Mouse (Mus musculus): ENCODE data around the gene Epha7. TPM values are rescaled to one million over a fixed set of nuclear protein-coding genes. Genes with fewer than 3 reads are reported as not detected.
A peak's percentile ranks its signal among the peaks of the same experiment; 100 is the strongest.

The Epha7 gene
- total RNA-seq, 2 experiments from 2014 or later, result 5.0 to 5.2 TPM

DNA sequence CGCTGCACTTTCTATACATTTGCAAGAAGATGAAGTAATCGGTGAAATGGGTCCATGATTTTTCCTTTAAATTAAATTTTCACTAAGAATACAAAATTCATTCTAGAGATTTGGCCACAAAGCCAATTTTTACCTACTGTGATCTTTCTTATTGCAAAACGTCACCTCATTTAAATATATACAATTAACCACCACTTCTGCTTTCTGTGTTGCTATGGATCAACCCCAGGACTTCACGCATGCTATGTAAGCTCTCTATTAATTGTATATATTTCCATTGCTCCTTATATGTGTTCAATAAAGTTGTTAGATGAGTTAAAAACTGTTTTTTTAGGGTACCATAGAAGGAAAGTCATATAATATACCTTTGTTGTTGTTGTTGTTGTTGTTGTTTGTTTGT is 86.4 kb downstream of the Epha7 start:
- ATAC-seq (replicated peaks; ENCODE audit: poor library complexity), result peak; percentile 91

- ATAC-seq (replicated peaks; ENCODE audit: poor library complexity), result no peak
These were observed 86.9 kb downstream of the Epha7 start for GRCm38 (mm10) chr4:28899783-28900182.

- no peak for ATAC-seq (replicated peaks; ENCODE audit: poor library complexity)
These were observed 88.6 kb downstream of the Epha7 start for GRCm38 (mm10) chr4:28901496-28901895.

DNA sequence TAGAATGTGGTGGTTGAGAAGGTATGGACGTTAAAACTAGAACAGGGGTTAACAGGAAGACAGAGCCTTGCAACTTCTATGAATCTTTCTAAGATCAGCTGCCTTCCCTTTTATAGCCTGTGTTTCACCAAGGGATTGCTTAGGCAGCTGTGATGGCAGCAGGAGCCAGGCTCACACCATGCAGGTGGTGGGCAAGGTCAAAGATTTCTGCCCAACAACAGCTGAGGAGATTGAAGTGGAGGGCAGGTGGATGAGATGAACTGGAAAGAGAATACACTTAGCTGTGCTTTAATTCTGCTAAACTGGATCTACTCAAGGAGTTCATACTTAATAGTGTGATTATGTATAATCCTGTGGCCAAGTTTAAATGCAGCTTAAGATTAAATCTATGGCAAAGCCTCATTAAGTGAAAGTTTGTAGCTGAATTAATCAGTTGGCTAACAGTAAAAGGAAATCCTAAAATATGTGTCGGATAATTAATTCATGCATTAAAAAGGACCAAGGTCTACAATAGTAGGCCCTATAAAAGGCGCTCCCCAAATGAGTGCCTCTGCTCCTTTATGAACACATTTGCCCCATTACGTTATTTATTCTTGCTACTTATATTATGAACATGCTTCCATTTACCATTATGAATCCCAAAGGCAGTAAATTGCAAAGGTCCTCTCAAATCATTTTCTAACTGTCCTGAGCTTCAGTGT is 89.2 kb downstream of the Epha7 start:
- no peak for ATAC-seq (replicated peaks; ENCODE audit: poor library complexity)

GRCm38 (mm10) chr4:28906985-28907384 is 94.1 kb downstream of the Epha7 start:
- no peak for ATAC-seq (replicated peaks; ENCODE audit: poor library complexity)

- no peak for ATAC-seq (replicated peaks; ENCODE audit: poor library complexity)
These were observed 97.2 kb downstream of the Epha7 start for GRCm38 (mm10) chr4:28910127-28910526.

DNA sequence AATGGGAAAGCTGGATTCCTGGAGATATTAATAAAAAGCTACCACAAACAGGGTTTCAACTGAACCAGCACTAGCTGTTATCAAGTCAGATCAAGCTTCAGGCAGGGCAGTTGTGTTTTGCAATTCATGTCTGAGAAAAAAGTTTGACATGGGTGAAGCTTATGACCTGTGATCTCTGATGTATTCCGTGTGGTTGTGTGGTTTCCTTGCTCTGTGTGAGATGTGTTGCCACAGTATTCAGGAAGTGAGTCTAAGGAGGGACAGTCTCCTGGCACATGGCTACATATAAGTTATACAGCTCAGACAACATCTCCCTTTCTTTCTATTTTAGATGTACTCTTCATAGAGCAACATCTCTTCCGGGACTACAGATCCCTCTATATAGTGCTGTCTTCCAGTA is 99.1 kb downstream of the Epha7 start:
- peak; percentile 99 for ATAC-seq (replicated peaks; ENCODE audit: poor library complexity)

DNA sequence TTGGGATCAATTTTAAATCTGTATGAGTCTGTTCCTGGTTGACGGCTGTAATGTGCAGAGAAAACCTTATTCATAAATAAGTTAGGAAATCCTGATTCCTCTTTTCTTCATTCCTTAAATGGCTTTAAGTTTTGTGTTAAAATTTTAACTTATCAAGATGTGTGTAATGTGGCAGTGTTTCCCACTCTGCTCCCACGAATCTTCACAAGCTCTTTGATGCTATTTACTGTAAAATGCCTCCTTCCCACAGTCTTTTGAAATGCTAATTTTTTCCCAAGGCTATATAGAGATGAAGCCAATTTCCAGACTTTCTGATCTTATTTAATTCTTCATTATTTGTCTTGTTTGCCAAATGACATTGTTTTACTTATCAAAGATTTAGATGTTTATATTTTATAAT is 100.7 kb downstream of the Epha7 start:
- no peak for ATAC-seq (replicated peaks; ENCODE audit: poor library complexity)

GRCm38 (mm10) chr4:28920645-28921044 is 107.7 kb downstream of the Epha7 start:
- ATAC-seq (replicated peaks; ENCODE audit: poor library complexity), result peak; percentile 90

- no peak for ATAC-seq (replicated peaks; ENCODE audit: poor library complexity)
These were observed 113.1 kb downstream of the Epha7 start for GRCm38 (mm10) chr4:28926072-28926471.

GRCm38 (mm10) chr4:28933431-28933830 is 120.5 kb downstream of the Epha7 start:
- ATAC-seq (replicated peaks; ENCODE audit: poor library complexity), result peak; percentile 80

DNA sequence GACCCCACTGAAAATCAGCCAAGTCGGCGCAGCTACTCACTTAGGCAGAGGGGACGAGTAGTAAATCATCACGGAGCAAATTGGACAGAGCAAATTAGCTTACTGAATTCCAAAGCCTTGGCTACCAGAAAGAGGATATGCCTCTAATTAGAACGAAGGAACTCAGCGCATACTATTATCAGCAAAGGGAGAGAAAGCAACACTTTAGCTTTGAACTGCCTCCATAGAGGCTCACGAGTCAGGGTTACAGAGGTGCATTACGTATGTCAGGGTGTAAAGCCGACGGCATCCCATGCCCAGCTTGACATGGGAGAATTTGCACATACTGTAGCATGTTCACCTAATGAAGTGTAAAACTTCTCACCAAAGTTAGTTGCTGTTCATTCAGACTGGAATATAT is 121.9 kb downstream of the Epha7 start:
- no peak for ATAC-seq (replicated peaks; ENCODE audit: poor library complexity)

GRCm38 (mm10) chr4:28935567-28935966 is 122.6 kb downstream of the Epha7 start:
- no peak for ATAC-seq (replicated peaks; ENCODE audit: poor library complexity)

- no peak for ATAC-seq (replicated peaks; ENCODE audit: poor library complexity)
These were observed 127.8 kb downstream of the Epha7 start for GRCm38 (mm10) chr4:28940710-28941109.

DNA sequence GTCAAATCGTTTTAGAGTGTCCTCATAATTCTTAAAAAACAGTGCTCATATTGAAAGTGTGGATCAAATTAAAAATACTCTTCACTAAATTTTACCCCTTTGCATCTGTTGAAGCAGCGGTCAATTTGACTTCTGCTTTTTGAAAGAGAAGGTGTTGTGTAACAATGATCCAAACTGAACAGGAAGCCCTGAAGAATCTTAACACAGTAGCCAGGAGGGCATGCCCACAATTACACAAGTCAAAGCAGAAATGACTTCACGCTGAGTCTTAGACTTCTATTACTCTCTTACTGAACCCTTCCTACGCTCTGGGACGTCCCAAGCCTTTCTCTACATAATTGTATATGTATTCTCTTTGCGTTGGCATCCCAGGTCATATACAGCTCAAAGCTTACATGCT is 131.3 kb downstream of the Epha7 start:
- peak; percentile 97 for ATAC-seq (replicated peaks; ENCODE audit: poor library complexity)

DNA sequence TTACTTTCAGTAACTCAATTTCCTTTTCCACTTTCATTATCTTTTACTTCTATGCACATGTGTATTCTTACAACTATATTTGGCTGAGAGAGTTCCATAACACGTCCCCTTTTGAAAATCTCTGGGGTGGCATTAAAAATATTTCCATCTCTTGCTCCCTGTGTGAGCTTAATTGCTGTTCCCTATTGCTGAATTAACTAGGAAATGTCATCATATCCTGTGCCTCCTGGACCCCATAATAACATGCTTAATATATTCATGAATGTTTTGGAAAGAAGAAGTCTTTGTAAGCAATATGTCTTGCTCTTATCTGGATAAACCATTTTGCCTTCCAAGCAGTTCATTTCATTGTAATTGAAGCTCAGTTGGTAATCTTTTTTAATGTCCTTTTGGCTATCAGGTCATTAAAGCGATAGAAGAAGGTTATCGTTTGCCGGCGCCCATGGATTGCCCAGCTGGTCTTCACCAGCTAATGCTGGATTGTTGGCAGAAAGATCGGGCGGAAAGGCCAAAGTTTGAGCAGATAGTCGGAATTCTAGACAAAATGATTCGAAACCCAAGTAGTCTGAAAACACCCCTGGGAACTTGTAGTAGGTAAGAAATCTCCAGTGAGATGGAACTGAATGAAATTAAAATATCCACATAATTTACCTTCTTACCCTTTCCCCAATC is 148.1 kb downstream of the Epha7 start:
- peak; percentile 57 for ATAC-seq (replicated peaks; ENCODE audit: poor library complexity)

DNA sequence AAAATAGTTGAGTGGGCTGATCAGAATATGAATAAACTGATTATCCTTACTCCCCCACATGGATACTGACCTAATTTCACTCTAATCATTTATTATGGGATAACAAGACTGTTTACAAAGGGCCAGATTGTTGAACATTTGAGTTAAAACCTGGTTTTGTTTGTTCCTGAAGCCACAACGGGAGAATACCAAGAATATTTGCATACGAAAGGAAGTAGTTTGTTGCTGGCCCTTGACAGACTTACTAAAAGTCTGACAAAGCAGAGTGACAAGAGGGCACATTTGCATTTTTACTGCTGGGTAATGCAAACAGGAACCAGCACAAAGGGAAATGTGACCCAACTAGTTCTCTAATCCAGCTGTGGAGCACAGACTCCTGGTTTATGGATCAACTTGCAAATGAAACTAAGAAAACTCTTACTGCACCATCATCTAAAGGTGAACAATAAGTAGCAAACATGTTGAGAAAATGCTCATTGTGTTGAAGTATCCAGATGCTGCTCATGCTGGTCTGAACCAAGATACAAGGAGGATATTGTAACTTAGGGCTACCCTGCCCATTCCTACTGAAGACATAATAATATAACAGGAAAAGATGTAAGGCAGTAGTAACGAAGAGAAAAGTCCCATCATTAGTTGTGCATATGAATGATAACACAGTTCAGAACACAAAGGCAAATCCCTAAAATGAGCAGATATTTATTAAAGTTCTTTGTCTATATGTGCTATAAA is 154.8 kb downstream of the Epha7 start:
- ATAC-seq (replicated peaks; ENCODE audit: poor library complexity), result peak; percentile 61

- ATAC-seq (replicated peaks; ENCODE audit: poor library complexity), result no peak
These were observed 185.7 kb downstream of the Epha7 start for GRCm38 (mm10) chr4:28998462-28999286.

DNA sequence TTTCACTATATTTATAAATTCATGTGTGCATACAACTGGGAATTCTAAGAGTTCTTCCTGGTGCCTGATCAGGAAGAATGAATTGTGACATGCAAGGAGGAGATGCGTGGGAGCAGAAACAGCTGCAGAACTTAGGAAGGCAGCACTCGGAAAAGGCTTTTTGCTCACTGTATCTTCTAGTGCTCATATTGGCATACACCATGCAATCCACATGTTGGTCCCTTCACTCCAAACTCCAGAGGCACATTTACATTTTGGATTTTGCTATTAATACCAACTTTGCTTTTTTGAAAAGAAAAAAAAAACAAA is 186.3 kb downstream of the Epha7 start:
- no peak for ATAC-seq (replicated peaks; ENCODE audit: poor library complexity)

DNA sequence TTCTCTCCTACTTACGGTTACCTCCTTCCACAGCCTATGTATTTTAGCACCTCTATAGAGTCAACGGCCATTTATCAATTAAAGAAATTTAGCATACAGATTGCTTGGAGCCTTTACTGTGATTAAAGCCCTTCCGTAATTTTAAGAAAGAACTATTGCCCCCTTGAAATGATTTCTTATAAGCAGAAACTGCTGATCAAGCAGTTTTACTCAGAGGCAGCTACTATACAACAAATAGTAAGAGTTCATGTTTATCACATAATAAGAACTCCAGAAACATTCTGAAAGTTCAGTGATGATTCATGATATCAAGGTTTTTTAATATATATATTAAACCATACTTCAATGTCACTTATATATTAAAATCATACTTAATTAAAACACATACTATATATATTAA is 197.4 kb downstream of the Epha7 start:
- no peak for ATAC-seq (replicated peaks; ENCODE audit: poor library complexity)

All from megakaryocyte progenitor cell, adult 5-6 weeks (primary cell).